In the genomic region with DNA sequence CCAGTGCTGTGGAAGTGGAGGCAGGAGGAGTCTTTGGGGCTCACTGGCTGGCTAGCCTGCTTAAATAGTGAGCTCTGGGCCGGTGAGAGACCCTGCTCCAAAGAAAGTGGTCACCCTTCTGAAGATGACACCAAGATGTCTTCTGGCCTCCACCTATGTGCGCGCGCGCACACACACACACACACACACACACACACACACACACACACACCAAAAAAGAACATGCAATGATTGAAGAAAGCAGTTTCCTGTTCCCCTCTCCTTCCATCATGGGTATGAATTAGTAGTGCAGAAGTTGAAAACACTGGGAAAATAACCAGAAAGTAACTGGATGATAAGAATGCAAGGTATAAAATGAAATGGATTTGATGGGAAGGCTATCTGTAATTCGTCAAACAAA, we compare ENCODE assay signal across 17 mouse cellular contexts. TPM values are rescaled to one million over a fixed set of nuclear protein-coding genes. Genes with fewer than 3 reads are reported as not detected.
"Had no signal": no experiment of that assay in that cellular context is flagged by ENCODE, and none has a peak within 500 bp of the region (broad histone marks: within the 10 kb centered on the region; RNA-seq: fewer than 3 reads in every experiment).

No protein-coding gene starts in this region.

- H3K9ac ChIP-seq: lung, embryonic 14.5 days; midbrain, embryonic 12.5 days; neural tube, embryonic 12.5 days; stomach, embryonic 15.5 days had no signal

- H3K27me3 ChIP-seq: midbrain, embryonic 12.5 days; neural tube, embryonic 12.5 days; stomach, embryonic 15.5 days had no signal

- DNase-seq: lung, adult 18-20 months; lung, embryonic 14.5 days; lung, postnatal 10 days; lung, postnatal 4 days; midbrain, embryonic 14.5 days; right cerebral cortex, postnatal 14 days; thymus, adult 2 months; thymus, postnatal 36 days had no signal

- H3K27ac ChIP-seq: midbrain, embryonic 10.5 days; midbrain, embryonic 12.5 days; neural tube, embryonic 12.5 days; stomach, embryonic 15.5 days; stomach, postnatal 0 days had no signal

- H3K4me3 ChIP-seq: midbrain, embryonic 10.5 days; midbrain, embryonic 12.5 days; myocyte; neural tube, embryonic 12.5 days; stomach, embryonic 15.5 days had no signal

- H3K36me3 ChIP-seq: midbrain, embryonic 10.5 days; midbrain, embryonic 12.5 days; neural tube, embryonic 12.5 days; stomach, embryonic 15.5 days had no signal

- H3K4me2 ChIP-seq: lung, embryonic 14.5 days; midbrain, embryonic 12.5 days; neural tube, embryonic 12.5 days; stomach, embryonic 15.5 days had no signal

- H3K9me3 ChIP-seq: midbrain, embryonic 10.5 days; midbrain, embryonic 12.5 days; neural tube, embryonic 12.5 days; stomach, embryonic 15.5 days had no signal

- H3K4me1 ChIP-seq: stomach, embryonic 15.5 days had no signal

- ATAC-seq: midbrain, embryonic 16.5 days had no signal

RNA-seq across cellular contexts. Expression of a gene that starts 35.3 kb away (rescaled TPM):
- polyA plus RNA-seq: midbrain, embryonic 10.5 days; myocyte had no signal

RNA-seq across cellular contexts. Expression of a gene that starts 55.7 kb away (rescaled TPM):
- polyA plus RNA-seq: midbrain, embryonic 10.5 days; midbrain, embryonic 12.5 days; midbrain, embryonic 14.5 days; midbrain, embryonic 16.5 days; myocyte; neural tube, embryonic 12.5 days; neural tube, embryonic 14.5 days; testis, adult 2 months had no signal
